Mouse (Mus musculus) gastrocnemius, postnatal 10 days (tissue): ENCODE data around the gene Ercc2. TPM values are rescaled to one million over a fixed set of nuclear protein-coding genes. Genes with fewer than 3 reads are reported as not detected.

Source experiments
- DNase-seq: peaks from one replicate; pipeline ENCODE4 v3.0.0; 2021; ENCODE audit warnings: mixed read lengths
- total RNA-seq, 2 experiments: library from RNA; stranded (reverse); gene quantifications; 2 replicates each; pipeline ENCODE4 v1.2.3; 2021

Ercc2 gene
- total RNA-seq, 2 experiments from 2014 or later, result 7.7 to 9.7 TPM

- DNase-seq, result no peak
Observed at GRCm38 (mm10) chr7:19404476-19404875, 22.7 kb downstream of the Ercc2 start, which contains the start of gene Ckm. Gene Ckm (plus strand): TSS chr7:19404776.

DNA sequence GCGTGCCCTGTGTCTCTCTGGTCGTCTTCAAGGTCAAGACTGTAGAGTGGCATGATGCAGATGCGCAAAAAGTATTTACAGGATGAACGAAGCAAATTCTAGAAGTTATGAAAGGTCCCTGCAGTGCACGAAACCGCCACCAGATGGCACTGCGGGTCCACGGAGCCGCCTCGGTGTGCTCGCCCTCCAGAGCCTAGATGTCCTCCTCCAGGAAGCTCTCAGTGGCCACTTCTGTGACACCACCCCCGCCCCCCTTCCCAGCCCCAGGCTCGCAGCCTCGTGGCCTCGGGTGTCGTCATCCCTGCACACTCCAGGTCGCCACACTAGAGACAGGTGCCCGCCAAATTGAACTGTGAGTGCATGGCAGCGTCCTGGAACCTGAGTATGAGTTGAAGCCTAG lies 23.6 kb downstream of the Ercc2 start:
- peak; percentile 87 for DNase-seq

- no peak for DNase-seq
Observed at GRCm38 (mm10) chr7:19409753-19410152, 27.9 kb downstream of the Ercc2 start.

GRCm38 (mm10) chr7:19410766-19411344 lies 29.0 kb downstream of the Ercc2 start:
- peak; percentile 91 for DNase-seq

DNA sequence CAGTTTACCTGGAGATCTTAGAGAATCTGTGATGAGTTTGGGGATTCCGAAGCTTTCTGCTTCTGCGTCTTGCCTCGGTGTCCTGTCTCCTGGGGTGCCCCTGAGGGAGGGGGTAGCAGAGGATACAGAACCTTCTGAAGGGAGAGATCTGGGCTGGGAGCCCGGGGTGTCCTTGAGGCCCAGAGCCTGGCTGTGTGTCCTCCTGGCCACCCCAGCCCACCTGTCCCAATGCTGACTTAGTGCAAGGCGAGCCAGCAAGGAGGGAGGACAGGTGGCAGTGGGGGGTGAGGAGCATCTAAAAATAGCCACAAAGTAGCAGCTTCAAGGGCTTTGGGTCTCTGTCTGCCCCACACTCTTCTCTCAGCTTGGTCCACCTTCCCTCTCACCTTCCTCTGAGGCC lies 30.0 kb downstream of the Ercc2 start:
- DNase-seq, result no peak

DNA sequence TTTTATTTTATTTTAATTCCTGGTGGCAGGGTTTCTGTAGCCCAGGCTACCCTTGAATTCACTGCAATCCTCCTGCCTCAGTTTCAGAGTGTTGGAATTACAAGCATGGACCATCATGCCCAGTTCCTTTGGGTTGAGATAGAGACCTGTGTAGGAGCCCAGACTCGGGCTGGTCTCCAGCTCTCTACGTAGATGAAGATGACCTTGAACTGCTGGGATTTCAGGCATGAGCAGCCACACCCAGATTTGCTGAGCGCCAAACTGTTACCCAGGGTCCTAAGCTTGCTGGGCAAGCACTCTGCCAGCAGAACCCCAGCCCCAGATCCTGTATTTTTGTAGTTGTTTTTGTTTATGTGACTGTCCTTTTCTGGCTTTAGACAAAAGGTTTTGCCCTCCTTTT lies 31.7 kb downstream of the Ercc2 start:
- no peak for DNase-seq

GRCm38 (mm10) chr7:19416590-19416989 lies 34.8 kb downstream of the Ercc2 start:
- DNase-seq, result no peak

DNA sequence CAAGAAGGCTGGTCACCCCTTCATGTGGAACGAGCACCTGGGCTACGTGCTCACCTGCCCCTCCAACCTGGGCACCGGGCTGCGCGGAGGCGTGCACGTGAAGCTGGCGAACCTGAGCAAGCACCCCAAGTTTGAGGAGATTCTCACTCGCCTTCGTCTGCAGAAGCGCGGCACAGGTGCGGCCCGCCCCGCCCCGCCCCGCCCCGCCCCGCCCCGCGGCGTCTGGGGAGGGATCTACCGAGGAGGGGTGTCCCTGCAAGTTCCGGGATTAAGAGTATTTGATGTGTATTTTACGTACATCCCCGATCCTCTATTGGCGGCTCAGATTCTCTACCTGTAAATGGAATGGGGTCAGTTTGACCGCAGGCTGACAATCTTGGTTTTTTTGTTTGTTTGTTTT lies 38.3 kb downstream of the Ercc2 start:
- no peak for DNase-seq

- peak; percentile 80 for DNase-seq
Observed at GRCm38 (mm10) chr7:19420821-19421636, 39.2 kb downstream of the Ercc2 start.

- no peak for DNase-seq
Observed at GRCm38 (mm10) chr7:19423083-19423482, 41.3 kb downstream of the Ercc2 start.

GRCm38 (mm10) chr7:19424051-19424450 lies 42.2 kb downstream of the Ercc2 start:
- DNase-seq, result peak; percentile 24

DNA sequence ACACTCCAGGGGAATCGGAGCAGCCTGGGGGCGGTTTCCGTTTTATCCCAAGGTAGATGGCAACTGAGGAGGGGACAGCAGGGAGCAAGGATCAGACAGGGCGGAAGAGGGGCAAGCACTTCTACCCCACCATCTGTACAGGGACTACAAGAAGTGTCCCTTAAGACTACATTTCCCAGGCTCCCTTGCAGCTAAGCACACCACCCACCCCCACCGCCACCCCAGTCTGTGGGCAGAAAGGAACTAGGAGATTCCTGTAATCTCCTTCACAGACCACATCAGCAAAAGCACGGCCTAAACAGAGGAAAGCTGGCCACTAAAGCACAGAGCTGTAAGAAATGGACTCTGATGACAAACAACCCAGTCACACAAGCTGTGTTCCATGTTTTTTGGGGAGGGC lies 44.5 kb downstream of the Ercc2 start:
- DNase-seq, result no peak

GRCm38 (mm10) chr7:19426888-19427287 lies 45.1 kb downstream of the Ercc2 start:
- no peak for DNase-seq

- DNase-seq, result no peak
Observed at GRCm38 (mm10) chr7:19427999-19428650, 46.3 kb downstream of the Ercc2 start.

DNA sequence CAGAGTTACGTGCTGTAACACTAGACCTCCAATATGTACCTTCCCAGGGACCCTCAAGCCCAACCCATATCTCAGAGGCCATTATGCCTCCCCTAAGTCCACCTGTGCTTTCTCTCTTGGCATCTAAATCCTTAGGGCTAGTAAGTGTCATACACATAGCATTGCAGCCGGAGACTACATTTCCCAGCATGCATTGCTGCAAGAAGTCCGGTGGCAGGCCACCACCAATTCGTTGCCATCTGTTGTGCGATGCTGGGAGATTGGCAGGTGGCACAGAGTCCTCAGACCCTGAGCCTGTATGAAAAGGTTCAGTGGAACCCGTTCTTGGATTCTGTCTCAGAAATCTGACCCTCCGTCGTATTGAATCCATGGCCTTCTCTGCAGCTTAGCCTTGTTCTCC lies 47.9 kb downstream of the Ercc2 start:
- DNase-seq, result no peak

GRCm38 (mm10) chr7:19430402-19430801 lies 48.6 kb downstream of the Ercc2 start:
- DNase-seq, result no peak

GRCm38 (mm10) chr7:19432475-19432874 lies 50.7 kb downstream of the Ercc2 start:
- no peak for DNase-seq

GRCm38 (mm10) chr7:19436276-19436675 lies 54.5 kb downstream of the Ercc2 start:
- no peak for DNase-seq

- no peak for DNase-seq
Observed at GRCm38 (mm10) chr7:19437048-19437447, 55.2 kb downstream of the Ercc2 start.

DNA sequence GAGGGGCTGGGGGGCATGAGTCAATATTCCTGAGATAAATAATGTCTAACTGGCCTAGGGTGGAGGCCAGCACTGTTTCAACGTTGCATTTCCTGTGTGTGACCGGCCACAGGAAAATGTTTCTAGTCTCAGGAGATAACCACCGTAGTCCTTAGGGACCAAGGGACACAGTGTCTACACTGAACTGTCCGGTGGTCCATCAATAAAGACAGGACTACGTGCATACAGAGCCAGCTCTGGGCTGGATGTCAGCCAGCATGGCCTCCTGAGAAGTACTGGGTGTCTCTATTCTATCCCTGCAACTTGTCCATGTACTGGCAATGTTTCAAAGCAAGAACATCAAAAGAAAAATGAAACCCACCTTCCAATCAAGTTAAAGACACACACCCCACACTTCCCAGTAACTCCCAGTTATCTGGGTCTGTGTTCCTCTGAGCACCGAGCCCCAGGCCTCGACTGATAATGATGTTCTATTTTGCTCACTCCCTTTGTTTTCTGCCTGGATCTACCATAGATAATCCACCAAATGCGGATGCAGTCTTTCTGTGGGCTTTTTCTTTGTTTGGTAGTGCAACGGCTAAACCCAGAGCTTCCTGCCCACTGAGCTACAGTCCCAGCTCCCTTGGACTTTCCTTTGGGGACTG lies 59.8 kb downstream of the Ercc2 start:
- no peak for DNase-seq

GRCm38 (mm10) chr7:19443344-19443743 lies 61.5 kb downstream of the Ercc2 start:
- peak; percentile 89 for DNase-seq

GRCm38 (mm10) chr7:19444801-19445200 lies 63.0 kb downstream of the Ercc2 start:
- DNase-seq, result no peak
